Mouse (Mus musculus) myocyte (in vitro differentiated cells): ENCODE measurements around the gene Fkbp9. TPM values are rescaled to one million over a fixed set of nuclear protein-coding genes. Genes with fewer than 3 reads are reported as not detected.

Experiments used
- H3K27me3 ChIP-seq: one replicate; pipeline ENCODE4 v1.6.1; 2011; ENCODE audit not compliant: control insufficient read depth, insufficient read depth, insufficient read length
- H3K36me3 ChIP-seq: one replicate; pipeline ENCODE4 v1.6.1; 2011; ENCODE audit not compliant: control insufficient read depth, insufficient read depth
- H3K4me2 ChIP-seq: one replicate; pipeline ENCODE4 v1.6.1; 2011; ENCODE audit warnings: low read depth, control low read depth
- H3K4me3 ChIP-seq: one replicate; pipeline ENCODE4 v1.5.1; 2011; ENCODE audit warnings: mild to moderate bottlenecking, control low read depth, moderate library complexity
- H3K79me2 ChIP-seq: one replicate; pipeline ENCODE4 v1.6.1; 2011; ENCODE audit not compliant: control insufficient read depth, insufficient read depth
- H3ac ChIP-seq: one replicate; pipeline ENCODE4 v1.6.1; 2011; ENCODE audit not compliant: control insufficient read depth, insufficient read length
- CEBPB ChIP-seq: IDR thresholded peaks from 2 replicates; pipeline ENCODE4 v1.6.1; 2011; ENCODE audit warnings: mild to moderate bottlenecking, moderate library complexity; ENCODE audit not compliant: poor library complexity, insufficient read depth, severe bottlenecking
- E2F4 ChIP-seq: IDR thresholded peaks from one replicate; pipeline ENCODE4 v1.6.1; 2011; ENCODE audit warnings: mild to moderate bottlenecking, control low read depth, moderate library complexity; ENCODE audit not compliant: insufficient read depth
- MAX ChIP-seq: IDR thresholded peaks from one replicate; pipeline ENCODE4 v1.6.1; 2011; ENCODE audit warnings: low read depth, mild to moderate bottlenecking, control low read depth
- MYOD1 ChIP-seq, 3 experiments: IDR thresholded peaks; one replicate each; pipeline ENCODE4 v1.6.1; 2011; ENCODE audit warnings: control low read depth in 2 of 3, low read depth in 2 of 3, mild to moderate bottlenecking in 2 of 3, moderate library complexity in 1 of 3; ENCODE audit not compliant: insufficient read length in 2 of 3, control insufficient read depth in 1 of 3
- MYOG ChIP-seq, 3 experiments: IDR thresholded peaks; one replicate each; pipeline ENCODE4 v1.6.1; 2011; ENCODE audit warnings: control low read depth in 2 of 3, low read depth in 2 of 3, mild to moderate bottlenecking in 2 of 3; ENCODE audit not compliant: insufficient read length in 2 of 3, control insufficient read depth in 1 of 3, insufficient read depth in 1 of 3
- POLR2A ChIP-seq: IDR thresholded peaks from one replicate; pipeline ENCODE4 v1.6.1; 2011; ENCODE audit warnings: low read depth, mild to moderate bottlenecking, control low read depth, moderate library complexity; ENCODE audit not compliant: insufficient read length
- POLR2AphosphoS2 ChIP-seq: IDR thresholded peaks from one replicate; pipeline ENCODE4 v1.6.1; 2011; ENCODE audit warnings: low read depth, control low read depth; ENCODE audit not compliant: insufficient read length
- REST ChIP-seq: IDR thresholded peaks from one replicate; pipeline ENCODE4 v1.6.1; 2011; ENCODE audit warnings: mild to moderate bottlenecking, control low read depth, moderate library complexity; ENCODE audit not compliant: insufficient read depth, insufficient read length
- SRF ChIP-seq: IDR thresholded peaks from one replicate; pipeline ENCODE4 v1.6.1; 2011; ENCODE audit warnings: low read depth; ENCODE audit not compliant: control insufficient read depth, insufficient read length
- TCF12 ChIP-seq: IDR thresholded peaks from one replicate; pipeline ENCODE4 v1.6.1; 2011; ENCODE audit warnings: mild to moderate bottlenecking, control low read depth; ENCODE audit not compliant: poor library complexity, insufficient read depth, severe bottlenecking
- TCF3 ChIP-seq: IDR thresholded peaks from one replicate; pipeline ENCODE4 v1.6.1; 2011; ENCODE audit warnings: low read depth, control low read depth; ENCODE audit not compliant: insufficient read length
- USF1 ChIP-seq: IDR thresholded peaks from one replicate; pipeline ENCODE4 v1.6.1; 2011; ENCODE audit warnings: low read depth, mild to moderate bottlenecking, control low read depth, moderate library complexity
- polyA plus RNA-seq: library from polyadenylated mRNA; unstranded; fragments of >200 nt; fragmentation: generic; extraction: Trizol; gene quantifications from one replicate; pipeline ENCODE4 v1.2.1, GENCODE M21; 2012; ENCODE audit warnings: missing spikeins

Fkbp9 gene
- polyA plus RNA-seq, 1 experiment = 91.6 TPM

DNA sequence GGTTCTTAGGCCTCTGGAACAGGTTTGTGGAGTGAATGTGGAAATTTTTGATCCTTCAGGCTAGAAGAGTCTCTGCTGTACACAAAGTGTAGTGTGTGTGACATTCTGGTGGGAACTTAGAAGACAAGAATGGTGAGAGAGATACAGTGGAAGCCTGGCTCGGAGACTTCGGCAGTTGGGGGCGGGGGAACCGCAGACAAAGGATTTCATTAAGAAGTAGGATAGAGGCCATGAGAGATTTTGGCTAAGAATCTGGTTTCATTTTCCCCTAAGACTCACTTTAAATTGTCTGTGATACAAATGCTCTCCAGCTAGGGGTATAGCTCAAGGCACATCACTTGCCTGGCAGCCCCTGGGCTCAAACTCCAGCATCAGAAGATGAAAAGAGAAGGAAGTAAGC, 26.8 kb upstream of the Fkbp9 start:
- no peaks in the 10 kb centered on the region for H3K36me3 ChIP-seq
- no peaks in the 10 kb centered on the region for H3K27me3 ChIP-seq
- H3K4me2 ChIP-seq = no peak overlapping the region
- no peak overlapping the region for H3ac ChIP-seq
- TF ChIP-seq TCF3 = no peak
- no peak for TF ChIP-seq E2F4
- no peak for TF ChIP-seq MYOD1 (IDR thresholded peaks at IDR 0.05; ENCODE audit: control insufficient read depth in 1 of 3, insufficient read length in 2 of 3, low read depth in 2 of 3)
- no peak overlapping the region for H3K4me3 ChIP-seq
- no peaks in the 10 kb centered on the region for H3K79me2 ChIP-seq

DNA sequence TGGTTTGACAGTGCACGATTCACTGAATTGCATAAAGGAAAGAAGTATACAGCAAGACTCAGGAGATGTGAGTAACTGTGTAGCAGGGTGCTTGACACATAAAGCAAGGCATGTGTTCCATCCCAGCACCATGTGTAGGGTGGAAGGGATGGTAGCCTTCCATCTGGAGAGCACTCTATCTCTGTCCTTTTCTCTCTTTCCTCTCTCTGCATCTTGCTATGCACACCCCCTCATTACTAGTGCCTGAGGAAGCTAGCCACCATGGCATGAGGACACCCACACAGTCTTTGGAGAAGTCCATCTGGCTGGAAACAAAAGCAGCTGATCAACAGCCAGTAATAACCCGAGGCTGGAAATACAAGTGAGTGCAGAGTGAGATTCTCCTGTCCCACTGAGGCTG, 25.7 kb upstream of the Fkbp9 start:
- TF ChIP-seq TCF3 (no peak), MYOG (IDR thresholded peaks at IDR 0.05; ENCODE audit: control insufficient read depth in 1 of 3, insufficient read depth in 1 of 3, insufficient read length in 2 of 3, low read depth in 2 of 3) (no peak), TCF12 (no peak), SRF (no peak), MYOD1 (IDR thresholded peaks at IDR 0.05; ENCODE audit: control insufficient read depth in 1 of 3, insufficient read length in 2 of 3, low read depth in 2 of 3) (no peak), CEBPB (no peak), USF1 (no peak), POLR2AphosphoS2 (no peak), REST (no peak), MAX (no peak), POLR2A (no peak), E2F4 (no peak)
- Histone ChIP-seq H3K4me3 (no peak overlapping the region), H3K79me2 (no peaks in the 10 kb centered on the region), H3K4me2 (no peak overlapping the region), H3K36me3 (no peaks in the 10 kb centered on the region), H3K27me3 (no peaks in the 10 kb centered on the region), H3ac (no peak overlapping the region)

DNA sequence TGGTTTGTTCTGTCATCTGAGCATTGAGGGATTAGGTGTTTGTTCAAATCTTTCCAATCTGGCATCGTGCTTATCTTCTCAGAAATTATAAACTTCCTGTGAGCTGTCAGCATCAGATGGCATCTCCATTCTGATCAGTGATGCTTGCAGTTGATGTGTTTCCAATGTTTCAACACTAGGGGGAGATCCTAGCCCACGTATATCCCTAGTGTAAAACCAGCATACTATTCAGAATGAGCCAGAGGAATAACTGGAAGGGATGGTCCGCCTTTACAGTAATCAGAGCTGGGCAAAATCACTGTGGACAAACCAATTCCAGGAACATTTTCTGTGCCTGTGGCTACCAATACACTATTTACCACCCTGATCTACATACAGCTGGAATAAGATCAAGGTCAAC, 23.2 kb upstream of the Fkbp9 start:
- TF ChIP-seq TCF3 (no peak), POLR2A (no peak), USF1 (no peak), REST (no peak), MYOD1 (IDR thresholded peaks at IDR 0.05; ENCODE audit: control insufficient read depth in 1 of 3, insufficient read length in 2 of 3, low read depth in 2 of 3) (no peak), TCF12 (no peak), POLR2AphosphoS2 (no peak), CEBPB (no peak), MYOG (IDR thresholded peaks at IDR 0.05; ENCODE audit: control insufficient read depth in 1 of 3, insufficient read depth in 1 of 3, insufficient read length in 2 of 3, low read depth in 2 of 3) (no peak), SRF (no peak), E2F4 (no peak), MAX (no peak)
- no peaks in the 10 kb centered on the region for H3K79me2 ChIP-seq
- H3K4me2 ChIP-seq = no peak overlapping the region

DNA sequence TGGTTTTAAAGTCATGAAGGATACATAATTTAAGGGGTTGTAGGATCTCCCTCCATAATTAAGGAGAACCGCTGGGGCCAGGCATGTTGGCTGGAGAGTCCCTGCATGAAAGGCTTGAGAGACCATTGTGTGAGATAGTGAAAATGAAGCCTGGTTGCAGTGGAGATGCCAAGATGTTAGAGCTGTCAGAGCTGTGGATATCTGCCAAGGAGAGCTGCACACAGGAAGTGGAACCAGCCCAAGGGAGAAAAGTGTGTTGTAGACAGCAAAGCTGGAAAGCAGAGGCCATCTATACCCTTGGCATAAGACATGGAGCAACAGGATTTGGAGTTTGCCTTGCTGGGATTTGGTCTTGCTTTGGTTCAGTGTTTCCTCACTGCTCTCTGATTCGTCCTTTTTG, 18.5 kb upstream of the Fkbp9 start:
- H3K27me3 ChIP-seq = no peaks in the 10 kb centered on the region
- H3K4me3 ChIP-seq = no peak overlapping the region
- peak overlapping the region; percentile 32 for H3K4me2 ChIP-seq
- TF ChIP-seq USF1 = no peak
- no peak for TF ChIP-seq E2F4
- TF ChIP-seq TCF12 = no peak
- TF ChIP-seq POLR2A = no peak
- TF ChIP-seq SRF = no peak
- TF ChIP-seq MAX = no peak
- no peak for TF ChIP-seq POLR2AphosphoS2
- TF ChIP-seq REST = no peak
- H3K79me2 ChIP-seq = no peaks in the 10 kb centered on the region
- no peak overlapping the region for H3ac ChIP-seq
- H3K36me3 ChIP-seq = no peaks in the 10 kb centered on the region

More for the DNA sequence above, 23.2 kb upstream of the Fkbp9 start:
- no peak overlapping the region for H3ac ChIP-seq
- no peaks in the 10 kb centered on the region for H3K36me3 ChIP-seq
- no peaks in the 10 kb centered on the region for H3K27me3 ChIP-seq
- H3K4me3 ChIP-seq = no peak overlapping the region

DNA sequence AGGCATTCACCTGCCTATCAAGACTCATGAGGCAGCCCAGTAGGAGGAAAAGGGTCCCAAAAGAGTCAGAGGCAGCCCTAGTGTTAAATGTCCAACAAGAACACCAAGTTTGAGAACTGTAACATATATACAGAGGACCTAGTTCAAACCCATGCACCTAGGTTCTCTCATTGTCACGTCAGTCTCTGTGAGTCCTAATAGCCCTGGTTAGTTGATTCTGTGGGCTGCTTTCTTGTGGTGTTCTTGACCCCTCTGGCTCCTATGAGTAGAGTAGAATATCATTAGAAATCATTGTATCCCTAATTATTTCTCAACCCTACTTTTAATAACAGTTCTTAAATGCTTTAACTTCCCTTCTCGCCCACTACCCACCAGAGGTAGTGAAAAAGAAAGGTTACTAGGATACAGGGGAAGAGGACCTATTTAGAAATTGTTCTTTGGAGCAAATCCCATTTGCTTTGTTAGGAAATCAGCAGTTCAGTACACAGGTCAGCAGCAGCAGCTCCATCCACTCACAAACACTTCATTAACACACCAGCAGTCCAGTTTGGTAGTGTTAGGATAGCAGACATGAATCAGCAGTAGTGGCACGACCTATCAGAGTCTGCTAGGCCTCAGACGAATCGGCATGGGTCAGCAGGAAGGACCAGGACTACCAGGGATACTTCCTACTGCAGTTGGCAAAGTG, 13.3 kb upstream of the Fkbp9 start:
- Histone ChIP-seq H3K4me3 (no peak overlapping the region), H3K27me3 (no peaks in the 10 kb centered on the region), H3K4me2 (no peak overlapping the region), H3K79me2 (no peaks in the 10 kb centered on the region), H3K36me3 (no peaks in the 10 kb centered on the region), H3ac (no peak overlapping the region)
- TF ChIP-seq TCF3 (no peak), USF1 (no peak), SRF (no peak), POLR2AphosphoS2 (no peak), MYOG (IDR thresholded peaks at IDR 0.05; ENCODE audit: control insufficient read depth in 1 of 3, insufficient read depth in 1 of 3, insufficient read length in 2 of 3, low read depth in 2 of 3) (no peak), REST (no peak)
